Mouse (Mus musculus) G1E (cell line): ENCODE measurements around the gene Gm10961. TPM values are rescaled to one million over a fixed set of nuclear protein-coding genes. Genes with fewer than 3 reads are reported as not detected.

ENCODE experiments used
- ATAC-seq: 2 replicates; pipeline ENCODE4 v1.8.0; 2016; ENCODE audit warnings: mild to moderate bottlenecking; ENCODE audit not compliant: insufficient number of reproducible peaks, poor library complexity, low FRiP score, severe bottlenecking; ENCODE audit errors: extremely low read depth
- DNase-seq: peaks from one replicate; pipeline ENCODE4 v3.0.0; 2012; ENCODE audit warnings: low spot score
- H3K27me3 ChIP-seq: 2 replicates; pipeline ENCODE4 v1.6.1; 2012; ENCODE audit warnings: mild to moderate bottlenecking, low read length, inconsistent platforms; ENCODE audit not compliant: insufficient read depth
- H3K36me3 ChIP-seq: replicated peaks from 2 replicates; pipeline ENCODE3; 2012; ENCODE audit warnings: mild to moderate bottlenecking, inconsistent platforms
- H3K4me1 ChIP-seq: 2 replicates; pipeline ENCODE4 v1.6.1; 2012; ENCODE audit warnings: low read depth, low read length, inconsistent platforms, mixed read lengths; ENCODE audit not compliant: insufficient read depth
- H3K4me3 ChIP-seq: 2 replicates; pipeline ENCODE4 v1.5.1; 2012; ENCODE audit warnings: low read depth, mild to moderate bottlenecking, inconsistent platforms, low read length, moderate library complexity, mixed read lengths
- H3K9me3 ChIP-seq: replicated peaks from 2 replicates; pipeline ENCODE4 v1.6.1; 2012; ENCODE audit warnings: inconsistent platforms
- CTCF ChIP-seq: IDR thresholded peaks from 2 replicates; pipeline ENCODE4 v1.5.1; 2012; ENCODE audit warnings: low read depth, low read length, inconsistent platforms, mixed read lengths
- GATA1 ChIP-seq: IDR thresholded peaks from 2 replicates; pipeline ENCODE4 v1.6.1; 2012; ENCODE audit warnings: borderline replicate concordance, low read length, inconsistent platforms, mixed read lengths
- GATA2 ChIP-seq: IDR thresholded peaks from 2 replicates; pipeline ENCODE4 v1.6.1; 2012; ENCODE audit warnings: low read depth, low read length, inconsistent platforms, borderline replicate concordance
- POLR2AphosphoS5 ChIP-seq: IDR thresholded peaks from 2 replicates; pipeline ENCODE4 v1.6.1; 2012; ENCODE audit warnings: low read depth, low read length, inconsistent platforms; ENCODE audit not compliant: insufficient replicate concordance
- TAL1 ChIP-seq: conservative IDR thresholded peaks from 2 replicates; pipeline ENCODE4 v1.6.1; 2012; ENCODE audit warnings: low read depth, low read length, inconsistent platforms, mixed read lengths
- polyA plus RNA-seq: library from polyadenylated mRNA; stranded (reverse); fragments of >175 nt; gene quantifications from 2 replicates; pipeline ENCODE4 v1.2.3, GENCODE M21; 2012
- total RNA-seq, 2 experiments: library from RNA; stranded (forward) in 1 of 2; stranded (reverse) in 1 of 2; fragments of 200-1000 nt in 1 of 2; fragments of >200 nt in 1 of 2; fragmentation: Nextera tagmentation in 1 of 2; gene quantifications; 2 replicates each; pipeline ENCODE4 v1.2.3; 2014 to 2017

Gm10961 gene
- total and polyA plus RNA-seq, 3 experiments: not detected

- no peaks in the 10 kb centered on the region for H3K4me1 ChIP-seq
- TF ChIP-seq POLR2AphosphoS5 (no peak), TAL1 (no peak), GATA2 (no peak), GATA1 (no peak), CTCF (no peak)
- no peaks in the 10 kb centered on the region for H3K27me3 ChIP-seq
- no peak overlapping the region for H3K4me3 ChIP-seq
- no peak for DNase-seq
- H3K36me3 ChIP-seq: peaks cover 93% of the 10 kb centered on the region
- no peak for ATAC-seq
- no peaks in the 10 kb centered on the region for H3K9me3 ChIP-seq
These were observed 36.3 kb downstream of the Gm10961 start for GRCm38 (mm10) chr3:107667426-107667825.

- TF ChIP-seq GATA2 (no peak), GATA1 (no peak)
- no peaks in the 10 kb centered on the region for H3K4me1 ChIP-seq
- no peaks in the 10 kb centered on the region for H3K9me3 ChIP-seq
- no peak overlapping the region for H3K4me3 ChIP-seq
- DNase-seq: no peak
- no peak for ATAC-seq
- H3K36me3 ChIP-seq: peaks cover 89% of the 10 kb centered on the region
- H3K27me3 ChIP-seq: no peaks in the 10 kb centered on the region
These were observed 37.7 kb downstream of the Gm10961 start for GRCm38 (mm10) chr3:107668786-107669185.

- DNase-seq (no peak), ATAC-seq (no peak)
- Histone ChIP-seq H3K4me1 (no peaks in the 10 kb centered on the region), H3K4me3 (no peak overlapping the region), H3K9me3 (no peaks in the 10 kb centered on the region), H3K36me3 (peaks cover 90% of the 10 kb centered on the region), H3K27me3 (no peaks in the 10 kb centered on the region)
- TF ChIP-seq TAL1 (no peak), POLR2AphosphoS5 (no peak), CTCF (no peak), GATA1 (no peak), GATA2 (no peak)
These were observed 39.4 kb downstream of the Gm10961 start for GRCm38 (mm10) chr3:107670500-107670899.

GRCm38 (mm10) chr3:107671509-107671908, 40.4 kb downstream of the Gm10961 start:
- TF ChIP-seq CTCF: no peak
- TF ChIP-seq GATA1: no peak
- no peak for TF ChIP-seq GATA2
- no peak for TF ChIP-seq TAL1
- no peaks in the 10 kb centered on the region for H3K9me3 ChIP-seq
- no peak overlapping the region for H3K4me3 ChIP-seq
- ATAC-seq (no peak), DNase-seq (no peak)
- peaks cover 88% of the 10 kb centered on the region for H3K36me3 ChIP-seq
- no peaks in the 10 kb centered on the region for H3K4me1 ChIP-seq
- no peaks in the 10 kb centered on the region for H3K27me3 ChIP-seq

- no peak for TF ChIP-seq CTCF
- no peak for TF ChIP-seq TAL1
- DNase-seq (no peak), ATAC-seq (no peak)
- Histone ChIP-seq H3K27me3 (no peaks in the 10 kb centered on the region), H3K4me1 (peaks cover 37% of the 10 kb centered on the region), H3K4me3 (no peak overlapping the region; the same call in 1 of the 2 replicates), H3K36me3 (peaks cover 37% of the 10 kb centered on the region), H3K9me3 (no peaks in the 10 kb centered on the region)
These were observed 49.9 kb downstream of the Gm10961 start for GRCm38 (mm10) chr3:107680790-107681576.

Other genes starting within 250 kb of the Gm10961 start
- gene Kcnc4, start 171.8 kb upstream of the Gm10961 start, total RNA-seq (2014; fragmentation: Nextera tagmentation): not detected in 2 replicates
- 0.06 and 0.11 TPM in 2 replicates for gene Kcnc4, start 171.8 kb upstream of the Gm10961 start, total RNA-seq (2017)
- gene Kcnc4, start 171.8 kb upstream of the Gm10961 start, polyA plus RNA-seq: not detected in 2 replicates
- 1.2 TPM in 1 of 2 replicates, not detected in the other for gene Slc6a17, start 113.3 kb upstream of the Gm10961 start, total RNA-seq (2014; fragmentation: Nextera tagmentation)
- gene Slc6a17, start 113.3 kb upstream of the Gm10961 start, total RNA-seq (2017): 0.11 and 0.12 TPM in 2 replicates
- not detected in 2 replicates for gene Slc6a17, start 113.3 kb upstream of the Gm10961 start, polyA plus RNA-seq
- gene Ubl4b, start 76.2 kb upstream of the Gm10961 start, total RNA-seq (2014; fragmentation: Nextera tagmentation): not detected in 2 replicates
- 0.06 and 0.11 TPM in 2 replicates for gene Ubl4b, start 76.2 kb upstream of the Gm10961 start, total RNA-seq (2017)
- not detected in 2 replicates for gene Ubl4b, start 76.2 kb upstream of the Gm10961 start, polyA plus RNA-seq
- gene Alx3, start 36.3 kb upstream of the Gm10961 start, total RNA-seq (2014; fragmentation: Nextera tagmentation): not detected in 2 replicates
- gene Alx3, start 36.3 kb upstream of the Gm10961 start, total RNA-seq (2017): 0.11 TPM in 1 of 2 replicates, not detected in the other
- not detected in 2 replicates for gene Alx3, start 36.3 kb upstream of the Gm10961 start, polyA plus RNA-seq
- gene Strip1, start 372 bp downstream of the Gm10961 start, total RNA-seq (2014; fragmentation: Nextera tagmentation): 15.7 and 17.5 TPM in 2 replicates
- 17.1 and 21.2 TPM in 2 replicates for gene Strip1, start 372 bp downstream of the Gm10961 start, total RNA-seq (2017)
- 17.6 and 19.4 TPM in 2 replicates for gene Strip1, start 372 bp downstream of the Gm10961 start, polyA plus RNA-seq
- gene Ahcyl1, start 65.2 kb downstream of the Gm10961 start, total RNA-seq (2014; fragmentation: Nextera tagmentation): 146 and 149 TPM in 2 replicates
- 43.7 and 54.9 TPM in 2 replicates for gene Ahcyl1, start 65.2 kb downstream of the Gm10961 start, total RNA-seq (2017)
- gene Ahcyl1, start 65.2 kb downstream of the Gm10961 start, polyA plus RNA-seq: 18.2 and 21.4 TPM in 2 replicates
- not detected in 2 replicates for gene Csf1, start 129.1 kb downstream of the Gm10961 start, total RNA-seq (2014; fragmentation: Nextera tagmentation)
- gene Csf1, start 129.1 kb downstream of the Gm10961 start, total RNA-seq (2017): 0.06 and 0.11 TPM in 2 replicates
- gene Csf1, start 129.1 kb downstream of the Gm10961 start, polyA plus RNA-seq: 0.03 TPM in 1 of 2 replicates, not detected in the other
- not detected in 2 replicates for gene Eps8l3, start 245.9 kb downstream of the Gm10961 start, total RNA-seq (2014; fragmentation: Nextera tagmentation)
- 0.06 TPM in 1 of 2 replicates, not detected in the other for gene Eps8l3, start 245.9 kb downstream of the Gm10961 start, total RNA-seq (2017)
- gene Eps8l3, start 245.9 kb downstream of the Gm10961 start, polyA plus RNA-seq: not detected in 2 replicates